Mouse (Mus musculus): ENCODE results near the gene Sinhcaf.

DNA sequence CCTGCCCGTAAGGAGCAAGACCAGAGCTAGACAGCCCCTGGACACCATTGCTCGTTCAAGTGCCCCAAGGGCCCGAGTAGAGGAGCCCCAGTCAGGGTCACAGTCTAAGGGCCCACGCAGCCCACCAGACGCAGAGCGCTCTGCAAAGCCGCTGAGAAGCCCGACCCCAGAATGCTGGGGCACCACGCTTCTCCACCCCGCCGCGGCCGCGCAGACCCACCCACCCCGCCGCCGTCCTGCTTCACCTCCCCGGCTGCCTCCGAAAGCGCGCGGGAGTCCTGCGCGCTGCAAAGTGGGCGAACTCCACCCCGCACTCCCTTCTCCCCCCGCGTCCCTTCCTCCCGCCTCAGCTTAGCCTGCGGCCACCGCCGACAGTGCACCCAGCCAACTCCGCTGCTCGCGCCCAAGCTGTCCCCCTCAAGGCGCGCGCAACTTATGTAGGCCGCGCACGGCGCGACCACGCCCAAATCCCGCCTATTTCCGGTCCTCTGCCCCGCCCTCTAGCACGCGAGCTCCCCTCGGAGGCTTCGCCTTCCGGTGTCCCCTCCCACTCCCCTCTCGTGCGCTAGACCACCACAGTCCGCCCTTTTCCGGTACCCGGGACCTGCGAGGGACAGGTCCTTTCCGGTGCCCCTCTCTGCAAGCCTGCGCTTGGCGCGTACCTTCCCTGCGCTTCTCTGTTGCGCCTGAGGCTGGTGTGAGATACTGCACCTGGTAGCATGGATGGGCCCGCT is 50.3 kb downstream of the Sinhcaf start, which contains the start of gene Caprin2:
- TF ChIP-seq CTCF (IDR thresholded peaks at IDR 0.05; ENCODE audit: low read depth, low read length), result no peak
- no peak for TF ChIP-seq GATA1 (IDR thresholded peaks at IDR 0.05; ENCODE audit: borderline replicate concordance, low read length)
